Mouse (Mus musculus): ENCODE results near the gene 4930595D18Rik.

DNA sequence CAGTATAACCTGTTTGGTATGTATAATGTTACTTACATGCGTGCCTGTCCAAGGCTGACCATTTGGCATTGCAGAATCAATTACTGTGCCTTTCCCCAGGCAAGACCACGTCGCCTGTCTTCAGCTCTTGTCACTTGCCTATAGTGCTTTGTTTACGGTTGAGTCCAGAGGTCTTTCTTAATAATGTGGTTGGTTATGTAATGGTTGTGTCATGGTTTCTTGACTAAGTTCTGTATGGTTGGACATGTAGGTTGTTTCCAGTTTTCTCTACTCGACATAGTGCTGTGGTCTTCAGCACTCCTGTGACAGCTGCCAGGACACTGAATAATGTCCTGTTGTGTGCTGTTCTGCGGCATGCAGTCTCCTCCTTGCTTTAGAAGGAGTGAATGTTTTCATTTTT, 8.5 kb upstream of the 4930595D18Rik start:
- TF ChIP-seq EP300 (IDR thresholded peaks at IDR 0.05; ENCODE audit: low read depth) (no peak), CTCF (IDR thresholded peaks at IDR 0.05; ENCODE audit: low read depth) (no peak)
